Mouse (Mus musculus): ENCODE measurements around the gene Ccdc6. TPM values are rescaled to one million over a fixed set of nuclear protein-coding genes. Genes with fewer than 3 reads are reported as not detected.

Gene Ccdc6
- polyA plus RNA-seq, 1 experiment, result 1.6 TPM

- peaks cover 7% of the 10 kb centered on the region; the same call in 1 of the 2 replicates for H3K9me3 ChIP-seq (ENCODE audit: control insufficient read depth, low read length)
- no peaks in the 10 kb centered on the region for H3K27me3 ChIP-seq (ENCODE audit: control insufficient read depth)
- H3K4me1 ChIP-seq (ENCODE audit: control insufficient read depth), result no peaks in the 10 kb centered on the region
- TF ChIP-seq TAL1 (IDR thresholded peaks at IDR 0.05; ENCODE audit: low read length) (no peak), GATA1 (IDR thresholded peaks at IDR 0.05; ENCODE audit: low read length) (no peak)
- H3K4me3 ChIP-seq (replicated peaks), result no peak overlapping the region
- no peaks in the 10 kb centered on the region for H3K36me3 ChIP-seq (ENCODE audit: control insufficient read depth)
These were observed 30.3 kb upstream of the Ccdc6 start for GRCm38 (mm10) chr10:70066497-70067168.

DNA sequence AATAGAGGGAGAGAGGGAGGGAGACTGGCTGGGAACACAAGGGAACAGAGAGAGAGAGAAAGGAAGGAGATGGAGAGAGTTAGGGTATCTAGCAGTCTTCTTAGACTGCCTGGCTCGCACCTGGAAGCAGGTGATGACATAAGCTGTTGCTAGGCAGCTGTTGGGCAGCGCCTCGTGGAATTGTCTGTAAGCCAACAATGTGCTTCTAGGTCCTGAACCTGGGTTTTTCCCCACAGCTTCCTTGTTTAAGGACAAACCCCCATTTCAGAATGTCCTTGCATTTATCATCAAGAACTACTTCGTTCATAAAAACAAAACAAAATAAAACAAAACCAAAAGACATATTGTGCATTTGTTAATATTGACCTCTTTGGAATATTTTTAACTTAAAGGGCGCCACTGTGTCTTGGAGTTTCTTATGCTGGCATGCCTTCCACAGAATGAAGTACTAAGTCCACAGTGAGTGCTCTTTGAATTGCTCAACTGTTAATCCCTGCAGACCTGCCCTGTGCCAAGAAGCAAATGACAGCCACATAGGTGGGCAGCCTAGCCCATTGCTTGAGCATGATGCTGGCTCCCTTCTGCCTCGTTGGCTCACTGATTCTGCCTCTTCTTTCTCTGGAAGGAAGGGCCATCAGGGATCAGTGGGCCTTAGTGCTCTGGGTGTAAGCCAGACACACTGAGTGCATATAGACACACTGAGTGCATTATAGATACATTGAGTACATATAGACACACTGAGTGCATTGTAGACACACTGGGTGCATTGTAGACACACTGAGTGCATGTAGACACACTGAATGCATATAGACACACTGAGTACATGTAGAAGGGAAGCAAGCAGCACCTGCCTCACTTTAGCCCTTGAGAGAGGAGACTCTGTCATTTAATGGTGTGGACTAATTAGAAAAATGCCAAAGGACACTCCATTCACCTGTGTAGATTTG, 29.5 kb upstream of the Ccdc6 start:
- no peak for TF ChIP-seq TAL1 (IDR thresholded peaks at IDR 0.05; ENCODE audit: low read length)
- TF ChIP-seq GATA1 (IDR thresholded peaks at IDR 0.05; ENCODE audit: low read length), result no peak
- Histone ChIP-seq H3K36me3 (ENCODE audit: control insufficient read depth) (no peaks in the 10 kb centered on the region), H3K4me1 (ENCODE audit: control insufficient read depth) (no peaks in the 10 kb centered on the region), H3K4me3 (replicated peaks) (no peak overlapping the region), H3K27me3 (ENCODE audit: control insufficient read depth) (no peaks in the 10 kb centered on the region), H3K9me3 (ENCODE audit: control insufficient read depth, low read length) (peaks cover 7% of the 10 kb centered on the region; the same call in 1 of the 2 replicates)

GRCm38 (mm10) chr10:70069321-70069720, 27.6 kb upstream of the Ccdc6 start:
- TF ChIP-seq TAL1 (IDR thresholded peaks at IDR 0.05; ENCODE audit: low read length) (no peak), GATA1 (IDR thresholded peaks at IDR 0.05; ENCODE audit: low read length) (no peak)
- Histone ChIP-seq H3K4me3 (replicated peaks) (no peak overlapping the region), H3K36me3 (ENCODE audit: control insufficient read depth) (no peaks in the 10 kb centered on the region), H3K9me3 (ENCODE audit: control insufficient read depth, low read length) (peaks cover 7% of the 10 kb centered on the region; the same call in 1 of the 2 replicates), H3K4me1 (ENCODE audit: control insufficient read depth) (no peaks in the 10 kb centered on the region), H3K27me3 (ENCODE audit: control insufficient read depth) (no peaks in the 10 kb centered on the region)

DNA sequence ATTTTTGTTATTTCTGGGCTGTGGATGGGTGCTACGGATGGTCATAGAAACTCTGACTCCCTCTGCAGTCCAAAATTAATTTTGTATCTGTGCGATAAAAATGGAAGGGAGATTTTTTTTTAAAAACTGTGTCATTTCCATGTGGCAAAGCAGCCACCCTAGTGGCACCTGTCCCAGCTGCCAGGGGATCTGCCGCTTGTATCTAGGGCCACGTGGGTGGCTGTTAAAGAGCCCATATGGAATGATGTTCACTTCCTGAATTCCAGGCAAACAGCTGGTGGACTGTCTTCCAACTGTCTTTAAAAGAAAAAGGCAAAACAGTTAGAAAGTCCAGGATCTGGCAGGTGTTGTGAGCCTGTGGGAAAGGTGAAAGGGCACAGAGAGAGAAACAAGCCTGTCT, 25.6 kb upstream of the Ccdc6 start:
- Histone ChIP-seq H3K36me3 (ENCODE audit: control insufficient read depth) (no peaks in the 10 kb centered on the region), H3K9me3 (ENCODE audit: control insufficient read depth, low read length) (peaks cover 4% of the 10 kb centered on the region; the same call in 1 of the 2 replicates), H3K4me1 (ENCODE audit: control insufficient read depth) (no peaks in the 10 kb centered on the region), H3K4me3 (replicated peaks) (no peak overlapping the region), H3K27me3 (ENCODE audit: control insufficient read depth) (no peaks in the 10 kb centered on the region)
- TF ChIP-seq TAL1 (IDR thresholded peaks at IDR 0.05; ENCODE audit: low read length) (no peak), GATA1 (IDR thresholded peaks at IDR 0.05; ENCODE audit: low read length) (no peak)

DNA sequence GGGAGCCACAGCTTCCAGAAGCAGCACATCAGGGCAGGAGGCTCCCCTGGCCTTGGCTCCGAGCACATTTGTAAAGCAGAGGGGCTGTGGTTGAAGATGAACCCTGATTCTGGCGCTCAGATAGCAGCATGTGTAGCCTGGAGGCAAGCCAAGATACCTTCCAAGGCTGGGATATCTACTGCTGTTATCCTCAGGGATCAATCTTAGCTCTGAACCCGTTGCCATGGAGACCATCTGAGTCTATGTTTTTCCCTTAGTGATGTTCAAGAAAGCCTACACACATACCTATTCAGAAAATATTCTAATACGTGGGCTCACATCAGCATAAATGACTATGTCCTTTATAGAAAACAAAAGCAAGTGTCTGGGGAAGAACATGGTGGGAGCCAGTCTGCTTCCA, 19.5 kb upstream of the Ccdc6 start:
- H3K4me1 ChIP-seq (ENCODE audit: control insufficient read depth), result no peaks in the 10 kb centered on the region
- no peaks in the 10 kb centered on the region for H3K9me3 ChIP-seq (ENCODE audit: control insufficient read depth, low read length)
- no peaks in the 10 kb centered on the region for H3K36me3 ChIP-seq (ENCODE audit: control insufficient read depth)
- H3K4me3 ChIP-seq (replicated peaks), result no peak overlapping the region
- no peaks in the 10 kb centered on the region for H3K27me3 ChIP-seq (ENCODE audit: control insufficient read depth)
- TF ChIP-seq TAL1 (IDR thresholded peaks at IDR 0.05; ENCODE audit: low read length) (no peak), GATA1 (IDR thresholded peaks at IDR 0.05; ENCODE audit: low read length) (no peak)

DNA sequence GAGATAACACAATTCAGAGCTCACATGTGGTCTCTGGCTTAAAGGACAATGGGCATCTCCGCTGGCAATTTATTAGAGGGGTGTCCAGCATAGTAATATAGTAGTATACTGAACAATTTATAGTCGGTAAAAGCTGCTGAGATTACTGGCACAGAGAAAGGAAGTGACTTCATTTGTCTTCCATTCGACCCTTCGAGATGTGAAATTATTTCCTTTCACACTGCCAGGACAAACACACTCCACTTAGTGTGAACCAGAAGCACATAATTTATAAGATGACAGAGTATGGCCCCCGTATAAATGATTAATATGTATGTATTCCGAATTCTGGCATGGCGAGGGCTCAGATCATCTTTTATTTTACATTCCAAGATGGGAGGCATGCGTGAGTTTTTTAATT, 16.0 kb upstream of the Ccdc6 start:
- TF ChIP-seq TAL1 (IDR thresholded peaks at IDR 0.05; ENCODE audit: low read length) (no peak), GATA1 (IDR thresholded peaks at IDR 0.05; ENCODE audit: low read length) (no peak)
- no peaks in the 10 kb centered on the region for H3K27me3 ChIP-seq (ENCODE audit: control insufficient read depth)
- no peaks in the 10 kb centered on the region for H3K9me3 ChIP-seq (ENCODE audit: control insufficient read depth, low read length)
- no peaks in the 10 kb centered on the region for H3K36me3 ChIP-seq (ENCODE audit: control insufficient read depth)
- H3K4me1 ChIP-seq (ENCODE audit: control insufficient read depth), result no peaks in the 10 kb centered on the region
- H3K4me3 ChIP-seq (replicated peaks), result no peak overlapping the region

DNA sequence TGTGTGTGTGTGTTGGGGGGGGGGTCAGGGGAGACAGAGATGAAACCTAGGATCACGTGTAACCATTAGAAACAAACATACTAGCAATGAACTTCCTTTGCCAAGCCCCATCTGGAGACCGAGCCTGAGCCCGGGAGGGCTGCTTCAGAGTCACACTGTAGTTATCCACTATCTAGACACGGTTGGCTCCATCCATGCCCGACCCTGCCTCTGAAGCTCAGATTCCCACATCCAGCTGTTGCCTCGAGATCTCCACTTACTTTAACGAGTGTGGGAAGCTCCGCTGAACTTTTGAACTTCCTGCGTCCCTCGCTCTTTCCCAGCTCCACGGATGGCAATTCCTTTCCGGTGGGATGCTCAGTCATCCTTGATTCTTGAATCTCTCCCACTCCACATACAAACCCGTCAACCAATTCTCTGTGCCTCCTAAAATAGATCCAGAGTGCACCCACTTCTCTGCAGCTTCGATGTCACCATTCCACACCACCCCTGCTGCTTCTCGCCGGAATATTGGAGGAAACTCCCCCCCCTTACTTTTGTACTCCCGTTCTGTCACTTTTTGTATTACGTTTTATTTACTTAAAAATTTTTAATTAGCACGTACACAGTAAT, 15.3 kb upstream of the Ccdc6 start:
- Histone ChIP-seq H3K4me3 (replicated peaks) (no peak overlapping the region), H3K9me3 (ENCODE audit: control insufficient read depth, low read length) (no peaks in the 10 kb centered on the region), H3K36me3 (ENCODE audit: control insufficient read depth) (no peaks in the 10 kb centered on the region), H3K27me3 (ENCODE audit: control insufficient read depth) (no peaks in the 10 kb centered on the region), H3K4me1 (ENCODE audit: control insufficient read depth) (no peaks in the 10 kb centered on the region)
- no peak for TF ChIP-seq GATA1 (IDR thresholded peaks at IDR 0.05; ENCODE audit: low read length)
- no peak for TF ChIP-seq TAL1 (IDR thresholded peaks at IDR 0.05; ENCODE audit: low read length)

DNA sequence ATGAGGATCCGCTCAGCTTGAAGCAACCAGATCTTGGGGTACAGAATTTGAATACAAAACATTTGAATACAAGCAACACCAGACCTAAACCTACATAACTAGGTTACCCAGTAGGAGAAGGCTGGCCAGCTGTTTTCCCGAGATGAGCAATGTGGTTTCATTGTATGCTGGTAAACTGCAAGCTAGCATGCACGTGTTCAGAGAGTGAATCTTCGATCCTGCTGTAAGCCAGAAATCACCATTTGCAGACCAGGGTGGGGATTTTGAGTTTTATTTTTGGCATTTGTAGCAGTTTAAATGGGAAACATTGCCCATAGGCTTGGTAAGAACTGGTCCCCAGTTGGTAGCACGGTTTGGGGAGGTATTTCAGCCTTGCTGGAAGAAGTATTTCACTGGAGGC, 13.7 kb upstream of the Ccdc6 start:
- H3K4me3 ChIP-seq (replicated peaks), result no peak overlapping the region
- TF ChIP-seq TAL1 (IDR thresholded peaks at IDR 0.05; ENCODE audit: low read length) (no peak), GATA1 (IDR thresholded peaks at IDR 0.05; ENCODE audit: low read length) (no peak)
- peaks cover 7% of the 10 kb centered on the region for H3K9me3 ChIP-seq (ENCODE audit: control insufficient read depth, low read length)
- H3K36me3 ChIP-seq (ENCODE audit: control insufficient read depth), result no peaks in the 10 kb centered on the region
- no peaks in the 10 kb centered on the region for H3K4me1 ChIP-seq (ENCODE audit: control insufficient read depth)
- no peaks in the 10 kb centered on the region for H3K27me3 ChIP-seq (ENCODE audit: control insufficient read depth)

All from erythroblast, embryonic 14.5 days (primary cell).